Mouse (Mus musculus) adrenal gland (tissue): ENCODE results near the gene Hspa12a.

ENCODE experiments used
- intact Hi-C: fragments of 180-260 bp; cut with DNase I; formaldehyde crosslinking; loops from one replicate; pipeline ENCODE4 v1.15.1; 2025
- long read RNA-seq, 2 experiments: library from polyadenylated mRNA; unstranded; transcript quantifications; one replicate each; pipeline ENCODE4 v2.0.0; 2020; ENCODE audit warnings: borderline replicate concordance in 1 of 2; ENCODE audit not compliant: insufficient replicate concordance in 1 of 2

Gene Hspa12a
- long read RNA-seq, experiment 1, full-length matches to known transcripts = 1 of 12 reads
- long read RNA-seq, experiment 1, partial matches to known transcripts = 0 of 12 reads
- long read RNA-seq, experiment 1, other reads (novel, unspliced or antisense) = 11 of 12 reads
- long read RNA-seq, experiment 2, full-length matches to known transcripts = 1 of 8 reads
- long read RNA-seq, experiment 2, partial matches to known transcripts = 1 of 8 reads
- long read RNA-seq, experiment 2, other reads (novel, unspliced or antisense) = 6 of 8 reads

DNA sequence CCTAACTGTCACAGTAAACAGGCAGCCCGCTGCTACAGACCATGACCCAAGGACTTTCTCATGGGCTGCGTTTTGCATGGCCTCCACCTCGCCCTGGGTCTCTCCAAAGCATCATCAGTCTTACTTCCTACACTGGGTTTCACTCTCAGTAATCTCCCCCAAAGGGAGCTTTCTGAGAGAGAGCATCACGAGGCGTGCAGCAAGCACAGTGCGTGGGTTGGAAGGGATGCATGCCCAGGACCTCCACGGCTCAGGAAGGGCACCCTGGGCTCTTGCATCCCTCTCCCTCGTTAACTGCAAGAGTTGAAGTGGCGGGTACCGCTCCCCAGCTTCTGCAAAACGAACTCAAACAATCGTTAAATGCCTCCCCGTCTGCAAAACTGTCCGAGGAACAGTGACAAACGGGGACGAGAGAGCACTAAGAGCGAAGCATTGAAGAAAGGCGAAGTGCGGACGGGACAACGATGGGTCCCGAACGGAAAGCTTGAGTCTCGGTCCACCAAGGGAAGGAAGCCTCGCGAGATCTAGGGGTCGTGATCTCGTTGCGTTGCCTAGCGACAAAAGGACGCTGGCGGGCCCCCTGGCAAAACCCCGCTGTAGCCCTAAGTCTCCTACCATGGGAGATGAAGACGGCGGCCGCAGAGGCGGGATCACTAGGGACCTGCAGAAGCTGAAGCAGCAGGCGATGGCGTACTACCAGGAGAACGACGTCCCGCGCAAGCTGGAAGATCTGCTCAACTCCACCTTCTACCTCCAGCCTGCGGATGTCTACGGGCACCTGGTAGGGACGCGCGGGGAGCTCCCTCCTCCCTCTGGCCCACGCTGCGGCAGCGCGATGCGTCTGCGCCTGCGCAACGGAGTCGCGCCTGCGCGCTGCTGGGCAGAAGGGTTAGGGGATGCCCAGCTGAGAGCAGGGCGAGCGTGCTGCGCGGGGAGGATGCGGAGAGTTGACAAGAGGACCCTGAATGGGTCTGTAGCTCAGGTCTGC lies at the start of gene Hspa12a, which contains the start of gene Eno4:
Gene Hspa12a, minus strand, starts transcription at position 814 of the 988 bp plus-strand sequence.
Gene Eno4, plus strand, starts transcription at position 585 of the 988 bp plus-strand sequence.
- intact Hi-C loops = no loop called here

DNA sequence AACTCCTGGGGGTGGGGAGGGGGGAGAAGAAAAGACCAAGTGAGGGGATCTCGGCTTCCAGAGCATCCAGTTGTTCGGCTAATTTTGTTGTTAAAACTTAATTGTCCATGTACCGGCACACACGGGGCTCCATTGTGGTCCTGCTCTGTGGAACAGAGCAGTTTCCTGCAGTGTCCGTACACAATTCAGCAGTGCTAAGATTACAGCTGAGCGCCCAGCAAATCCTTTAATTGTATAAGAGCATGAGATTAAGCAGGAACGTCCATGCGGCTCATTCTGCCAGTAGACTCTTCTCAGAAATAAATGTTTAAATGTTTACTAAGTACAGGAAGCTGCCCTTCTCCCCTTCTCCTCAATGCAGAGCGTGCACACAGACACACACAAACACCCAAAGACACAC lies 38.1 kb upstream of the Hspa12a start:
- intact Hi-C loops = no loop called here

DNA sequence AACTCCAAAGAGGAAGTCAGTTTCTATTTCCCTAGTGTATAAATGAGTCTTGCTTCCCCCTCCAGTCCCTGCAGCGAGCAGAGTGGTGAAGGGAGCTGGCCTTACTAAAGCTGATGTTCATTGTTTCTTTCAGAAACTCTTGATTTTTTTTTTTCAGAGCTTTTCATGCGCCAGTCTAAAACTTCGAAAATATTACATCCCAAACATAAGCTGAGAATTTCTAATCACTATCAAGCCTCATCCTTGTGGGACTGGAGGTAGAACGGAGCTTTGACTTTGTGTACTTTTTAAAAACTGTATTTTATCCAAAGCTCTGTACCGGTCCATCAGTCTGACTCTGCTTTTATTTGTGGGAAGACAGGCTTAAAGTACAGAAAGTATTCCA lies 36.6 kb upstream of the Hspa12a start:
- intact Hi-C loops = no loop called here

DNA sequence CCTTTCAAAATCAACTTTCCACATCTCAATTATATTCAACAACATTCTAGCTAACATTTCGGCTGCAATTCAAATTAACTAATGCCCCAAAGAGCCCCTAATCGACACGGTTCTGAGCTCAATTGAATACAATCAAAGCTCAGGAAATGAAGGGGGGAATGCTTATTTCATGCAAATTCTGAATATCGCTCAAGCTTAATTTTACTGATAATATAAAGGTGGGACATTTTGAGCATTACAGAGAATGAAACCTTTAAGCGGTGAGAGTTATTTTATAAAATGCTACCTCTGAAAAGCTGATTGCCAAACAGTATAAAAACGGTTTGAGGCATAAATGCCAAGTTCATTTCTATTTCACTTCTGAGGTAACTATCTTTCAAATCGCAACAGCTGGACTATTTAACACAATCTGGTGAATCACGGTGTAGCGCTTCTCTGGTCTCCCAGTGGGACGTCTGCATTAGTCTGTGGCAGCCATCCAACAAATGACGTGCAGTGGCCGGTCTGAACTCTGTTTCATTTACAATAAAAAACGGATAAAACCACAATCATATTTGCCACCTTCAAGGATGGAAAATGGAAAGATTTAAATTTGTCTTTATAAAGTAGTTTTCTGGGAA lies 36.1 kb upstream of the Hspa12a start:
- intact Hi-C loops = no loop called here

DNA sequence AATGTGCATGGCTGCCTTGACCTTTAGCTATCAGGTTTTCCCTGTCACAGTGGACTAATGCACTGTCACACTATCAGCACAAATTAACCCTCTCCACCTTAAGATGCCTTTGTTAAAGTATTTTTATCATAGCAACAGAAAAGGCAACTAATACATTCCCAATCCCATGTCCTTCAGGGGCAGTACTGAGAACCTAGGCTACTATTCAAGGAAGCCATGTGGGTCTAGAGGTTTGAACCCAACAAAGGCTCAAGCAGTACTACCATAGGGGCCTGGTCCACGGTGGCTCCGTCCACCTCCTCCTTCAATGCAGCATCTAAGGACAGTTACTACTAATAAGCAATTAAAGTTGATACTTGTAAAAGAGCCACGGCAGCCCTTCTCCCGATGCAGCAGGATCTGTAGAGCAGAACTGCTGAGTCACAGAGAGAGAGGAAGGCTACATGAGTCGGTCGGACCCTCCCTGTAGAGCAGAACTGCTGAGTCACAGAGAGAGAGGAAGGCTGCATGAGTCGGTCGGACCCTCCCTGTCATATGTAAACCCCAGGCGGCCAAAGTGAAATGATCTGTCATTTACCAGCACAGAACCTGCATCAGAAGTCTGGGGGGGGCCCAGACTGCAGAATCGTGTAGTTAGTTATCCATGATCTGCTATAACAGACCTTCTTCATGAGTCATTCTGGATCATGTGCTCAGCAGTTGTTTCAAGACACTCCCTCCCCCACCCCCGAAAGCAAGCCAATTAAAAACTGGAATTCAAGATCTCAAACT lies 35.1 kb upstream of the Hspa12a start:
- intact Hi-C loops = no loop called here

DNA sequence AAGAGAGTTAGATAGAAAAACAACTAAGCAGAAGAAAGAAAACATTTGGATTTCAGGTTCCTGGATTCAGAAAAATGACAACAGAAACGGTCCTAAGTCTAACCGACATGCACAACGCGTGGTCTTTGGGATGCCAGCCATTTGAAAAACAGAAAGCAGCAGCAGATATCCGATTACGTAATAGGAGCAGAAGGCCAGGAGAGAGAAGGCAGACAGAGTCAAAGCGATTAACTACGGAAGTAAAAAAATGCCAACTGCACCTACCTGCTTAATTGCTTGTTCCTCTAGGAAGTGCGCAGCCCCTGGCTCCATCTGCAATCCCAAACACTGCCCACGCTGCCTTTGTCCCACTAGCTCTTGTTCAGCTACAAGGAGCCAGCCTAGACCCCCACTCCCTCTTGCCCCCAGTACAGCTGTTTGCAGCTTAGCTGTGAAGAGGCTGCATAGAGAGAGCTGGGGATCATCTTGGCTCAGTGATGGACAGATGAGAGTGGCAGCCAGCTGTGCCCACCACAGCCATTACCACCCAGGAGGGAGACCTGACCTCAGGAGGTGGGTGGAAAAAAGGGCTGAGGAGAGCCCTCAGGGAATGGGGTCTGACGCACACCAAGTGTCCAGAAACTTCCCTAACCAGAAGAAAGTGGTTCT lies 31.9 kb upstream of the Hspa12a start:
- intact Hi-C loops = no loop called here

DNA sequence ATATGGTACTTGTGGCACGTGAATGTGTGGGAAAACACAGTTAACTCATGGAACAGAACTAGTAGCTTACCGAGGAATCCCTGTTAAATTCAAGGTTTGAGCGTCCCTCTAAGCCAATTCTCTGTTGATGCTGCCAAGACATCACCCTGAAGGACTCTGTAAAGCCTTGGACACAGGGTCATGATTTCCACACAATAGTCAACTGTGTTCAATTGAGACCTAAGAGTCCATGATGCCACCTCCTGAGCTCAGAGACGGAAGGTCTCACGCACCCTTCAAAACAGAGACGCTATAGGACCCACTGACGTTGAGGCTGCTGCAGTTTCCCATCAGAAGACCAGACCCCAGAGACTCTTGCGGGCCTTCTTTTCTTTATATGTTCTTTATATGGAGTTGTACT lies 30.7 kb upstream of the Hspa12a start:
- intact Hi-C loops = no loop called here

DNA sequence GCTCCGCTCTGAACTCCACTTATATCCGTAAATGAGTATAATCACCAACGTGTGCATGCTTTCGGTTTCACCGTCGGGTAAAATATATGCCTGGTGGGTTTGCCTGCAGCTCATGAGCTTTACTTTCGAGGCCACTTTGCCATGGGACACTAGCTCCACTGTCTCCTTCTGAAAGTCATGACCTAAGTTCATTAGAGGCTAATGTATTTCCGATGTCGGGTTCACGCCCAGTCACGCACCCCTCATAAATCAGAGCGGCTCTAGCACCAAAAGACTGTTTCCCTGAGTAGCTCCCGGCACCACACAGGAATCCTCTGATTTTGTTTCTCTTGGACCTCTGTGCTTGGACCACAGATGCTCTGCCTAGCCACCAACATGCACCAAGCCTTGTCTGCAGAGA lies 27.4 kb upstream of the Hspa12a start:
- intact Hi-C loops = no loop called here

DNA sequence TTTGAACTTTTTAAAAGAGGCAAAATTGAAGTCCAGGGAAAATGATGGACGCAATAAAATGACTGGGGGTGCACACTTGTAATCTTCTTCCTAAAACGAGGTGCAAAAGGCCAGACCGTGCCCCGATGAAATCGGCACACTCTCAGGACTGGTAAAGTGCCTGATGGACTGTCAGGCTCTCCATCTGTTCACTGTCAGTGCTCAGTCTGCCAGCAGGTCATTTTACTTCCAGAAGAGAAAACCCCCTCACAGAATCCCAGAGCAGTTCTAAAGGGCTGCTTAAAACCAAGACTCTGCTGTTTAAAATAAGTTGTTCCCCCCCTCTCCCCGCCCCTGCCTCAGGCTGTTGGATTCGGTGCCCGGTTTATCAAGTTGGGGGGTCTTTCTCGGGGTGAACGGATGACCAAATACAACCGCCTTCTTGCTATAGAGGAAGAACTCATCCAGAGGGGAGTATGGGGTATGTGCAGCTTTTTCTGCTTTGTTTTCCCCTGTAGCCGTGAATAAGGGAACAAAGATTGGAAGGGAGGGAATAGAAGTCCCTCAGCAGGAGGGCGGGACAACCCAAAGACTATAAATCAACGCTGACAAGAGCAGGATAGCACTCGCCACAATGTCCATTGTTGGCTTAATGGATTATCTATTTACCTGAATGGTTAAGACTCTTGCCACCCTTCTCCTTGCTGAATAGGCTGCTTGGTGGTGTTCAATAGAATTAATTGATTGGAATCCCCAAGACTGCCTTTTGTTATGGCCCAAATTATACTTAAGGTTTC lies 25.5 kb upstream of the Hspa12a start:
- intact Hi-C loops = no loop called here

DNA sequence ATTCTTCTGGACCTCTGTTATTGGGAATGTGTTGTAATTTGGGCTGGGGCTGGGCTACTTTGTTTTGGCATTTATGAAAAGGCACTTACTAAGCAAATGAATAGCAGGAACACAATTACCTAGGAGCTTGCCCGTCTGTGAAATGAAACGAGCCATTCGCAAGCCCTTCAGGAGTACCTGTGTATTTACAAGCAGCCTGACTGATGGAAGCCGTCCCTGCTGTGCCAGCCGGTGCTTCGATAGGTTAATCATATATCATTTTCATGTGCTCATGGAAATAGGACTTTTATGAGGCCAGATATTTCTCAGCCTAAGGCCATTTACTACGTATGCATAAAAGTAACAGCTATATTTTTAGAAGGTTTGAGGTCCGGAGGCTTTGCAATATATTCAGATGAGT lies 19.6 kb upstream of the Hspa12a start:
- intact Hi-C loops = no loop called here

DNA sequence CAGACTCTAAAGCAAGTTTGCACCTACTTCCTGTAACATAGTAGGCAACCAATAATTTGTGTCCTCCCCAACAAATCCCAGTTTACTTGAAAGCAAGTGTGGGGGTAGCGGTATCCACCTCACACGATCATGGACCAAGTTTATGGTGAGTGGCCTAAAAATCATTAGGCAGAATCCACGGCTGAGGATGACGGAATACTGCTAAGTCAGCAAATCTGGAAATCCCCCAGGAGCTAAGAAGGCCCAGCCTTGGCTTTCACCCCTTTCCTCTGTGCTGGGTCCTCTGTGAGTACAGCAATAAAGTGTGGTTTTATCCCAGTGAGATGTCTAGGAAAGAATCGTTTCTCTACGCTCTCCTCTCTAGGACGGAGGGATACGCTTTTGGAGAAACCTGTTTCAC lies 11.3 kb upstream of the Hspa12a start:
- intact Hi-C loops = no loop called here

DNA sequence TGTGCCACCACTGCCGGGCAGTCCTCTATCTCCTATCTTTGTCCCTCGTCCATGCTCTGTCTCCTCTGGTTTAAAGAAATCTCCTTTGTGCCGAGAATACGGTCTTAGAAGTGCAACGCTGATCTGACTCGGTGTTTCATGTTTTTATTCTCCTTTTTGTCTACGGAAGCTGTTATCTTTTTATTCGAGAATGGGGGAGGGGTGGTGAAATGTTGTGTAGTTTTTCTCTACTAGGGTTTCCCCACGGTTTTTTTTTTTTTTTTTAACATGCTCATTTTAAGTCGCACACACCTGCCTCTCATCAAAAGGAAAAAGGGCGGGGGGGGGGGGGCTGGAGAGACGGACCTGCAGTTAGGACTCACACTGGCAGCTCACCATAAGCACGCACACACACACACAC lies 8.8 kb upstream of the Hspa12a start:
- intact Hi-C loops = no loop called here

DNA sequence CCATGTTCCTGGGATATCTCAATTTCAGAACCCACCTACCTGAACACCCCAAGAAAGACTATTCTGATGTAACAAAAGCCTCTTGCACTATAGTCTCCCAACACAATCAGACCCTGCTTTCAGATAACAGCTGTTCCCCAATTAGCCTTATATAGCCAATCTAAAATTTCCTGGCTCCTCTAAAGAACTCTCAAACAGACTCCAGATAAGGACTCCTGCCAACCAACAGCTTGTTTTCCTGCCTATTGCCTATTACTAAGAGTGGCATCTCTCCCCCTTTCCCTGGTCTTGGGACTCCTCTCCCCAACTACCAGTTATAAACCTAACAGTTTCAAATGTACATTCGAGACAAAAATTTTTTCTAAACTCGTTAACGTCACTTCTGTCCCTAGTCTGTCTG lies 8.1 kb upstream of the Hspa12a start:
- intact Hi-C loops = no loop called here

DNA sequence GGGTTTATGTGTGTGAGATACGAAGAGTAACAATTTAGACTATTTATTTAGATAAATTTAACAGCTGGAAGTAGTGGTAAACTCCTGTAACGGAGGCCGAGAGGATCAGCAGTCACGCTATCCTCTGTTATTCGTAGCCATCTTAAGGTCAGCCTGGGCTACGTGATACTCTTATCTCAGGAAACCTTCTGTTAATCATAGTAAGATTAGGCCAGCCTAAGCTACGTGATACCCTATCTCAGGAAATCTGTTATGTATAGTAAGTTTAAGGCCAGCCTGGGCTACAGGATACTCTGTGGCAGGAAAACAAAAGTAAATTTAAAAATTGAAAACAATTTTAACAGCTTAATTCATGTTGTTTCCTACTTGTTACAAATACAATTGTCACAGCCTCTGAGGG lies 2.5 kb upstream of the Hspa12a start:
- intact Hi-C loops = no loop called here

DNA sequence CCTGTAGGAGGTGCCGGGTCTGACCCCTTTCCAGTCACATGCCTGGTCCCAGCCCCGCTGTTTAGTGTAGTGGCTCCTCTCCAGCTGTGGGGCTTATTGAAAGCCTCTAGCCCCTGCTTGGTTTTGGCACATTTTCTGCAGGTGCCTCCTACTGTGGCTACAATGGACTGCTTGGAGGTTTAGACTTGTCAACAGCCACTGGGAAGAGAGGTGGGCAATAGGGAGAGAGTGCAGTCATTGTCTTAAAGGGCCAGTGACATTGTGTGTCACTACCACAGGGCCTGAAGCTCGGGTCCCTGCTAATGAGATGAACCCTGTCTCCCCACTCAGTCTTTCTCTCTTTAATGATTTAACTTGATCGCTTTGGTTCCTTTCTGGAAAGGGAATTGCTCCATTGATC lies 10.4 kb downstream of the Hspa12a start:
- intact Hi-C loops = no loop called here

DNA sequence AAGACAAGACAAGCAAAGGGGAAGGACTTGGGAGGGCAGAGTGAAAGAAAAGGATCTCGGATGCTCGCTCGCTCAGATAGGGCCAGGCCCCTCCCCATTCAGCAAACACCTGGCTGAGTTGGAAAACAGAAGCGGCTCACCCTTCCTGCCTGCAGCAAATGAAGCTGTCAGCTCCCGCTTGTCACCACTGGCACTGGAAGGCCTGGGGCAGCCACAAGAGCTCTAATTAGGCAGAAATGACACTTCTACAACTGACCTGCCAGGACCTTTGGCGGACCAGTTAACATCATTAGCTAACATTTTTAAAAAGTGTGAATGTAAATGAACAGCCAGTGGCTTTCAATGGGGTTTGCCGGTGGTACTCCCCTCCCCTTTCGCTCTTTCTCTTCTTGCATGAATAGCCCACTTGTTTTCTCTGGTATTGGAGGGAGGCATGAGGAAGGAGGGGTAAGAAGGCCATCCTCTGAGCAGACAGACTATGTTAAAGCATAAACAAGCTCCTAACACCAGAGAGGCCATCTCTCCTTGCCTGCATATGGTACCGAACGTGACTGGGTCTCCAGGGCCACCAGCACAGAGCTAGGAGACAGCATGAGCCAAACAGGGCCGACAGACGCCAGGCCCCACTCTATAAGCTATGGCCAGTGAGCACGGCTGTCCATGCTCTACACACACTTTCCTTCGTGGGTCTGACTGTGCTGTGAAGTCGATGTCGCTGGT lies 12.2 kb downstream of the Hspa12a start:
- intact Hi-C loops = no loop called here

DNA sequence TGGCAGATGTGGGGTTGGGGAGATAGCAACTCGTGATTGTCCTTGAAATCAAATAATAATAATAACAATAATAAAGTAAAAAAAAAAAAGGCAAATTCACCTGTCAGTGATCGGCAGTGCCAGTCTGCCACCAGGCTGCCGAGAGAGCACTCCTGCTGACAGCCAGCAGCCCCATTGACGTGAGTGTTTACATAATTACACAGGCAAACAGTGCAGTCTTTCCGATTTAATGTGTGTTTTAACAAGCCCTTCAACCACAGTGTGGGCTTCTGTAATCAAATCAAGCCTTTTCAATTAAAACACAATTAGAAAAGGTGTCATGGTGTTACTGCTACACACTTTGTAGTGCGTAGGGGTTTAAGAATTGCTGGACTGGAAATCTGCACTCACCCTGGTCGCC lies 24.3 kb downstream of the Hspa12a start:
- intact Hi-C loops = no loop called here

DNA sequence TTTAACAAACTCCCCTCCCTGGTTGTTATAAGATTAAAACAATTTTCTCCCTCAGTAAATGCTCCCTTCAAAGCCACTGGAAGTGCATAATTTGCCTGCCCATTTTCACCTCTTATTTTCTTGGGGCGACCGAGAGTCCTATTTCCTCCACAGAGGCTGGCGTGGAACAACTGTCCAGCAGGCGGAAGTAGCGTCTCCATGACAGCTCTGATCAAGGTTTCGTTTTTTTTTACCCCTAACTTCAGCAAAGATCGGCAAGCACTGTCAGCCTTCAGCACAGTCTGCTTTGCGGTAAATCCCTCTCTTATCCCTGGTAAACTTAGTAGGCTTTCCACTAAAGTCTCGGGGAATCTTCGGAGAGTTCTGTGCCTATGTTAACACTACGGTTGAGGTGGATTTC lies 24.9 kb downstream of the Hspa12a start:
- intact Hi-C loops = no loop called here

DNA sequence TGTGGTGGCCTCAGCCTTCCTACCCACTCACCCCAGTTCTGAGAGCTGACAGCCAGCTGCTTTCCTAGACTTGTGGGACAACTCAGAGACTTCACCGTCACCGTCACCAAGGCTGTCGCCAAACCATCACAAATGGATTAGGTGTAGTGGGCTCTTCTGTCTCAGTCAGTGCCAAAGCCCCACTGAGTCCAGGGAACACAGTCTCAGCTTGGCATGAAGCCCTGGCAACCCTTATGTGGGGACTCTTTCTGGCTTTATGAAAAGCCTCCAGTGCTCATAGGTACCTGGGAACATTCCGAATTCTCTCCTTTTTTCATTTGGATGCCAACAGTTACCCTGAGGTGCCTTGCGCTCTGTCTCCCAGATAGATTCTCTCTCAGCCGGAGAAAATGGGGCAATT lies 30.2 kb downstream of the Hspa12a start:
- intact Hi-C loops = no loop called here
